Mouse (Mus musculus) neural tube, embryonic 13.5 days (tissue): ENCODE measurements at regions not wholly inside any gene's neighbourhood (a gene's known extent, or its start where the extent isn't known, plus 50 kb on each side); places are given as distances from the start of the nearest gene placed in this dataset.
"Not testable (repeated sequence)": the region's sequence is repeated elsewhere in the genome, so short reads cannot be mapped to it uniquely, and the experiment has no call there.

Experiments
- ATAC-seq: fragments of 200-750 bp; cut with Nextera tagmentation; 2 replicates; pipeline ENCODE4 v1.8.0; 2017; ENCODE audit warnings: low read depth, mild to moderate bottlenecking, moderate TSS enrichment, moderate library complexity
- H3K27ac ChIP-seq: fragments of 300-500 bp; sonication (generic); replicated peaks from 2 replicates; pipeline ENCODE4 v1.5.1; 2015; ENCODE audit warnings: moderate library complexity, mild to moderate bottlenecking, inconsistent platforms
- H3K27me3 ChIP-seq: fragments of 300-500 bp; sonication (generic); 2 replicates; pipeline ENCODE4 v1.6.1; 2015; ENCODE audit warnings: mild to moderate bottlenecking, inconsistent platforms
- H3K36me3 ChIP-seq: fragments of 300-500 bp; sonication (generic); 2 replicates; pipeline ENCODE4 v1.6.1; 2015; ENCODE audit warnings: mild to moderate bottlenecking, inconsistent platforms
- H3K4me1 ChIP-seq: fragments of 300-500 bp; sonication (generic); replicated peaks from 2 replicates; pipeline ENCODE4 v1.6.1; 2015; ENCODE audit warnings: inconsistent platforms
- H3K4me2 ChIP-seq: fragments of 300-500 bp; sonication (generic); 2 replicates; pipeline ENCODE4 v1.6.1; 2015; ENCODE audit warnings: inconsistent platforms, mild to moderate bottlenecking, moderate library complexity
- H3K4me3 ChIP-seq: fragments of 300-500 bp; sonication (generic); 2 replicates; pipeline ENCODE4 v1.5.1; 2015; ENCODE audit warnings: mild to moderate bottlenecking, inconsistent platforms
- H3K9ac ChIP-seq: fragments of 300-500 bp; sonication (generic); 2 replicates; pipeline ENCODE4 v1.6.1; 2015; ENCODE audit warnings: moderate library complexity, mild to moderate bottlenecking, inconsistent platforms
- H3K9me3 ChIP-seq: fragments of 300-500 bp; sonication (generic); 2 replicates; pipeline ENCODE4 v1.6.1; 2016; ENCODE audit warnings: inconsistent platforms
- WGBS: fragments of 180-500 bp; shearing (Covaris S2); methylation state at CpG from one replicate; pipeline ENCODE4 v1.1.7; 2015; 5-methylcytosine and 5-hydroxymethylcytosine counted together

GRCm38 (mm10) chr11:22573166-22573565 lies 61.3 kb downstream of the Tmem17 start:
- Histone ChIP-seq H3K4me2 (no peak overlapping the region), H3K9me3 (no peaks in the 10 kb centered on the region), H3K27me3 (no peaks in the 10 kb centered on the region), H3K36me3 (no peaks in the 10 kb centered on the region), H3K9ac (no peak overlapping the region), H3K27ac (no peak overlapping the region), H3K4me3 (no peak overlapping the region), H3K4me1 (no peaks in the 10 kb centered on the region)
- no peak for ATAC-seq
- 60% methylated on average over 2 of the region's 2 CpGs for WGBS

- Histone ChIP-seq H3K36me3 (no peaks in the 10 kb centered on the region), H3K9me3 (no peaks in the 10 kb centered on the region), H3K27me3 (no peaks in the 10 kb centered on the region), H3K27ac (no peak overlapping the region), H3K9ac (no peak overlapping the region), H3K4me2 (no peak overlapping the region), H3K4me3 (no peak overlapping the region), H3K4me1 (no peaks in the 10 kb centered on the region)
- 81% methylated on average over 3 of the region's 3 CpGs for WGBS
- ATAC-seq: no peak
Observed at GRCm38 (mm10) chr11:22573802-22574201, 61.9 kb downstream of the Tmem17 start.

GRCm38 (mm10) chr11:22574506-22574905 lies 62.6 kb downstream of the Tmem17 start:
- Histone ChIP-seq H3K9me3 (no peaks in the 10 kb centered on the region), H3K36me3 (no peaks in the 10 kb centered on the region), H3K9ac (no peak overlapping the region), H3K27me3 (no peaks in the 10 kb centered on the region), H3K4me2 (no peak overlapping the region), H3K4me1 (no peaks in the 10 kb centered on the region), H3K4me3 (no peak overlapping the region), H3K27ac (no peak overlapping the region)
- 88% methylated on average over 2 of the region's 2 CpGs for WGBS
- no peak for ATAC-seq

GRCm38 (mm10) chr11:22584100-22584487 lies 72.2 kb downstream of the Tmem17 start:
- peak overlapping the region; percentile 53 for H3K9ac ChIP-seq
- 22% methylated on average over 5 of the region's 5 CpGs for WGBS

GRCm38 (mm10) chr11:22584488-22585158 lies 72.7 kb downstream of the Tmem17 start:
- Histone ChIP-seq H3K27ac (peak overlapping the region; percentile 83), H3K4me1 (peaks cover 37% of the 10 kb centered on the region), H3K4me2 (peak overlapping the region; percentile 50), H3K36me3 (no peaks in the 10 kb centered on the region), H3K4me3 (peak overlapping the region; percentile 19), H3K27me3 (no peaks in the 10 kb centered on the region), H3K9ac (peak overlapping the region; percentile 53), H3K9me3 (no peaks in the 10 kb centered on the region)
- ATAC-seq: peak; percentile 84
- 6% methylated on average over 14 of the region's 14 CpGs for WGBS

More at GRCm38 (mm10) chr11:22584100-22584487, 72.2 kb downstream of the Tmem17 start:
- no peaks in the 10 kb centered on the region for H3K27me3 ChIP-seq
- peak; percentile 74 for ATAC-seq
- no peaks in the 10 kb centered on the region for H3K9me3 ChIP-seq
- peak overlapping the region; percentile 19; the same call in 1 of the 2 replicates for H3K4me3 ChIP-seq
- H3K36me3 ChIP-seq: no peaks in the 10 kb centered on the region
- peak overlapping the region; percentile 50 for H3K4me2 ChIP-seq
- H3K27ac ChIP-seq: peak overlapping the region; percentile 83
- peaks cover 37% of the 10 kb centered on the region for H3K4me1 ChIP-seq

- Histone ChIP-seq H3K9ac (no peak overlapping the region), H3K27me3 (no peaks in the 10 kb centered on the region), H3K36me3 (no peaks in the 10 kb centered on the region), H3K27ac (peak overlapping the region; percentile 77), H3K9me3 (no peaks in the 10 kb centered on the region), H3K4me3 (no peak overlapping the region), H3K4me1 (peaks cover 37% of the 10 kb centered on the region), H3K4me2 (no peak overlapping the region)
- ATAC-seq: no peak
- 47% methylated on average over 7 of the region's 7 CpGs for WGBS
Observed at GRCm38 (mm10) chr11:22587691-22588241, 75.9 kb downstream of the Tmem17 start.

- no peak overlapping the region for H3K4me3 ChIP-seq
- peak overlapping the region; percentile 77 for H3K27ac ChIP-seq
- H3K4me1 ChIP-seq: peaks cover 37% of the 10 kb centered on the region
- H3K9me3 ChIP-seq: no peaks in the 10 kb centered on the region
- WGBS: 35% methylated on average over 2 of the region's 2 CpGs
- H3K9ac ChIP-seq: no peak overlapping the region
- no peak for ATAC-seq
- H3K36me3 ChIP-seq: no peaks in the 10 kb centered on the region
- no peak overlapping the region for H3K4me2 ChIP-seq
- H3K27me3 ChIP-seq: no peaks in the 10 kb centered on the region
Observed at GRCm38 (mm10) chr11:22588546-22588945, 76.7 kb downstream of the Tmem17 start.

- H3K9me3 ChIP-seq: no peaks in the 10 kb centered on the region
- no peaks in the 10 kb centered on the region for H3K36me3 ChIP-seq
- H3K4me2 ChIP-seq: no peak overlapping the region
- no peak overlapping the region for H3K27ac ChIP-seq
- ATAC-seq: no peak
- H3K27me3 ChIP-seq: no peaks in the 10 kb centered on the region
- 67% methylated on average over 2 of the region's 2 CpGs for WGBS
- H3K9ac ChIP-seq: no peak overlapping the region
- H3K4me1 ChIP-seq: peaks cover 25% of the 10 kb centered on the region
- H3K4me3 ChIP-seq: no peak overlapping the region
Observed at GRCm38 (mm10) chr11:22589901-22590300, 78.0 kb downstream of the Tmem17 start.

GRCm38 (mm10) chr11:22591050-22591449 lies 79.2 kb downstream of the Tmem17 start:
- WGBS: 90% methylated on average over 14 of the region's 14 CpGs

GRCm38 (mm10) chr11:22592706-22593105 lies 80.8 kb downstream of the Tmem17 start:
- Histone ChIP-seq H3K36me3 (no peaks in the 10 kb centered on the region), H3K4me2 (no peak overlapping the region), H3K27ac (no peak overlapping the region), H3K27me3 (no peaks in the 10 kb centered on the region), H3K9me3 (no peaks in the 10 kb centered on the region), H3K4me1 (peaks cover 13% of the 10 kb centered on the region), H3K9ac (no peak overlapping the region), H3K4me3 (no peak overlapping the region)
- 92% methylated on average over 5 of the region's 5 CpGs for WGBS
- ATAC-seq: no peak

More at GRCm38 (mm10) chr11:22591050-22591449, 79.2 kb downstream of the Tmem17 start:
- not testable (repeated sequence) for H3K36me3 ChIP-seq, H3K9ac ChIP-seq, H3K4me3 ChIP-seq, H3K27me3 ChIP-seq, H3K27ac ChIP-seq, ATAC-seq, H3K4me2 ChIP-seq, H3K9me3 ChIP-seq
- H3K4me1 ChIP-seq: peaks cover 19% of the 10 kb centered on the region

GRCm38 (mm10) chr11:22596076-22596804 lies 84.4 kb downstream of the Tmem17 start:
- Histone ChIP-seq H3K27me3 (no peaks in the 10 kb centered on the region), H3K27ac (no peak overlapping the region), H3K4me2 (no peak overlapping the region), H3K9me3 (no peaks in the 10 kb centered on the region), H3K36me3 (no peaks in the 10 kb centered on the region), H3K4me3 (no peak overlapping the region), H3K9ac (no peak overlapping the region), H3K4me1 (no peaks in the 10 kb centered on the region)
- no peak for ATAC-seq
- 74% methylated on average over 8 of the region's 8 CpGs for WGBS

GRCm38 (mm10) chr11:22596805-22597149 lies 84.9 kb downstream of the Tmem17 start:
- Histone ChIP-seq H3K27ac (no peak overlapping the region), H3K9ac (no peak overlapping the region), H3K4me1 (no peaks in the 10 kb centered on the region), H3K36me3 (no peaks in the 10 kb centered on the region), H3K9me3 (no peaks in the 10 kb centered on the region), H3K27me3 (no peaks in the 10 kb centered on the region), H3K4me3 (no peak overlapping the region), H3K4me2 (no peak overlapping the region)
- ATAC-seq: no peak
- 84% methylated on average over 2 of the region's 2 CpGs for WGBS
